Mouse (Mus musculus): ENCODE measurements at regions not wholly inside any gene's neighbourhood (a gene's known extent, or its start where the extent isn't known, plus 50 kb on each side); places are given as distances from the start of the nearest gene placed in this dataset.
A peak's percentile ranks its signal among the peaks of the same experiment; 100 is the strongest.

DNA sequence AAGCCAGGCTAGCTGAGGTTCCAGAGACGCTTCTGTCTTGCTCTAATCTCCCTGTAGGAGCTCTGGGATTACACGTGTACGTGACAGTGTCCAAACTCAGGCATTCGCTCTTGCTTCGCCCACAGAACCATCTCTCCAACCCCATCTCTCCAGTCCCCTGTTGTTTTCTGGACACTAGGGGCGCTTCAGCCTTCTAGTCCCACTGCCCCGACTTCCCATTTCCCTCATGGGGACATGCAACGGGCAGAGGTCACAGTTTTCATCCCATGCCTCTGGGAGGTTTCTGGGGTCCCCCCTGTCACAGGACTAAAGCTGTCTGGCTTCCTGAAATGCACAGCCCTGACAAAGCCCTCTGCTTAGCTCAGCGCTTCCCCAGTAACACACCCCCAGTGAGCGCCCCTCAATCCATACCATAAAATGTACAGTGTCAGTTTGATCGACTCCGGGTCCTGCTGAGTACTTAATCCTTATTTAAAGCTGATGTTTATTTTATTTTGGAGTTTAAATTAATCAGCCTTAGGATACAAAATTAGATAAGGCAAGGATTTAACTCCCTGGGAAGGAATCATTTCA, 208.9 kb upstream of the Kcnab2 start:
- Histone ChIP-seq H3K27me3 (ENCODE audit: insufficient read depth, low read length) (no peaks in the 10 kb centered on the region; the same call in 1 of the 2 replicates), H3K4me3 (ENCODE audit: low read depth, low read length) (no peak overlapping the region), H3K9me3 (replicated peaks) (peaks cover 84% of the 10 kb centered on the region), H3K4me1 (ENCODE audit: insufficient read depth, low read depth, low read length) (no peaks in the 10 kb centered on the region), H3K36me3 (replicated peaks) (no peaks in the 10 kb centered on the region)
- ATAC-seq (ENCODE audit: extremely low read depth, insufficient number of reproducible peaks, low FRiP score, poor library complexity, severe bottlenecking) (no peak), DNase-seq (ENCODE audit: low spot score) (no peak)
- TF ChIP-seq TAL1 (conservative IDR thresholded peaks at IDR 0.05; ENCODE audit: low read depth, low read length) (no peak), POLR2AphosphoS5 (IDR thresholded peaks at IDR 0.05; ENCODE audit: insufficient replicate concordance, low read depth, low read length) (no peak), GATA2 (IDR thresholded peaks at IDR 0.05; ENCODE audit: borderline replicate concordance, low read depth, low read length) (no peak), CTCF (IDR thresholded peaks at IDR 0.05; ENCODE audit: low read depth, low read length) (no peak), GATA1 (IDR thresholded peaks at IDR 0.05; ENCODE audit: borderline replicate concordance, low read length) (no peak)

DNA sequence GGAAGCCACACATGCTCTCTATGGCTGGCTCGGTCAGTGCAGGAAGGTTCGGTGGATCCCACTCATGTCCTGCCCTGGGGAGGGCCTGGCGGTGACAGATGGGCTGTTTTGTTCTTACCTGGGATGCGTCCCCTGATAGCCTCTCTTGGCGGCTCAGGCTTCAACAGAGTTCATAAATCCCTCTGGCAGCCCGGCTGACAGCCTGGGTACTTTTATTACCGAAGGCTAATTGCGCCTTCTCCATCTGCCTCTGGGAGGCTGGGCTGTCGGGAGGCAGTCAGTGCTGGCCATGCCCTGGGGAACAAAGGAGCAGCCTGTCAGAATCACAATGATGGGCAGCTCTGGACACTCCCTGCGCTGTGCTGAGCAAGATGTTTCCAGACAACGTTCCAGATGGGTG, 196.5 kb upstream of the Kcnab2 start:
- DNase-seq (ENCODE audit: low spot score) (no peak), ATAC-seq (ENCODE audit: extremely low read depth, insufficient number of reproducible peaks, low FRiP score, poor library complexity, severe bottlenecking) (no peak)
- no peaks in the 10 kb centered on the region; the same call in 1 of the 2 replicates for H3K27me3 ChIP-seq (ENCODE audit: insufficient read depth, low read length)
- H3K4me1 ChIP-seq (ENCODE audit: insufficient read depth, low read depth, low read length), result no peaks in the 10 kb centered on the region
- peaks cover 93% of the 10 kb centered on the region for H3K9me3 ChIP-seq (replicated peaks)
- no peaks in the 10 kb centered on the region for H3K36me3 ChIP-seq (replicated peaks)
- no peak overlapping the region for H3K4me3 ChIP-seq (ENCODE audit: low read depth, low read length)
- TF ChIP-seq POLR2AphosphoS5 (IDR thresholded peaks at IDR 0.05; ENCODE audit: insufficient replicate concordance, low read depth, low read length) (no peak), TAL1 (conservative IDR thresholded peaks at IDR 0.05; ENCODE audit: low read depth, low read length) (no peak), GATA1 (IDR thresholded peaks at IDR 0.05; ENCODE audit: borderline replicate concordance, low read length) (no peak), CTCF (IDR thresholded peaks at IDR 0.05; ENCODE audit: low read depth, low read length) (no peak), GATA2 (IDR thresholded peaks at IDR 0.05; ENCODE audit: borderline replicate concordance, low read depth, low read length) (no peak)

DNA sequence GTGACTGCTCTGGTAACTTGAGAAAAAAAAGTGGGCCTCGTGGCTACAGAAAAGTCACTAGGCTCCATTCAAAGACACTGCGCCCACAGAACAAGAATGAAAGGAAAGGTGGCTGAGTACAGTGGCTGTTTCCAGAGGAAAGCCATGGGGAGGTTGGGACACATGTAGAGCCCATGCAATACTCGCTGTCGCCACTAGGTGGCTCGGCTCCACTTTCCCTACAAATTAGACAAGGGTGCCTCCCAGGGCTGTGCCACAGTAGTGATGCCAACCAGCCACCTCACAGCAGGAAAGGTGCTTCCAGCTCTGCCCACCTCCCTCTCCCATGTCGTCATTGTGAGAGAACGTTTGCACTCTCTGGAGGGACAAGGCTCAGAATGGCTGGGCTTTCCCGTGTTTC, 185.8 kb upstream of the Kcnab2 start:
- Histone ChIP-seq H3K27me3 (ENCODE audit: insufficient read depth, low read length) (no peaks in the 10 kb centered on the region), H3K4me3 (ENCODE audit: low read depth, low read length) (no peak overlapping the region), H3K4me1 (ENCODE audit: insufficient read depth, low read depth, low read length) (no peaks in the 10 kb centered on the region), H3K9me3 (replicated peaks) (peaks cover 92% of the 10 kb centered on the region), H3K36me3 (replicated peaks) (no peaks in the 10 kb centered on the region)
- ATAC-seq (ENCODE audit: extremely low read depth, insufficient number of reproducible peaks, low FRiP score, poor library complexity, severe bottlenecking), result no peak
- no peak for TF ChIP-seq GATA1 (IDR thresholded peaks at IDR 0.05; ENCODE audit: borderline replicate concordance, low read length)
- no peak for TF ChIP-seq GATA2 (IDR thresholded peaks at IDR 0.05; ENCODE audit: borderline replicate concordance, low read depth, low read length)
- TF ChIP-seq POLR2AphosphoS5 (IDR thresholded peaks at IDR 0.05; ENCODE audit: insufficient replicate concordance, low read depth, low read length), result no peak
- peak; percentile 43; the same call in 1 of the 2 replicates for TF ChIP-seq CTCF (IDR thresholded peaks at IDR 0.05; ENCODE audit: low read depth, low read length)
- no peak for TF ChIP-seq TAL1 (conservative IDR thresholded peaks at IDR 0.05; ENCODE audit: low read depth, low read length)
- no peak for DNase-seq (ENCODE audit: low spot score)

DNA sequence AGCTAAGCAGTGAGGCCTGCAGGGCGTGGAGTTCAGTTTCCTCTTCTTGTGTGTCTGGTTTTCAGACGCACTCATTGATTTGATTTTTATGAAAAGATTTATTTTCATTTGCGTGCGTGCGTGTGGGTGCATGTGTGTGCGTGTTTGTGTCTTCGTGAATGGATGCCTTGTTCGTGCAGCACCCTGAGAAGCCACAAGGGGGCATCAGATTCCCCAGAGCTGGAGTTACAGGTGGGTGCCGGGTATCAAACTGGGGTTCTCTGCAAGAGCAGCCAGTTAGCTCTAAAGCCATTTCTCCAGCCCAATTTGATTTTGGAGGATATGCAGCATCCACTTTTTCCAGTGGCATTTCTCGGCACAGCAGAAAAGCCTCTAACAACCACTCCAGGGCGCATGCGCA, 185.4 kb upstream of the Kcnab2 start:
- TF ChIP-seq TAL1 (conservative IDR thresholded peaks at IDR 0.05; ENCODE audit: low read depth, low read length), result no peak
- no peak for TF ChIP-seq POLR2AphosphoS5 (IDR thresholded peaks at IDR 0.05; ENCODE audit: insufficient replicate concordance, low read depth, low read length)
- TF ChIP-seq GATA1 (IDR thresholded peaks at IDR 0.05; ENCODE audit: borderline replicate concordance, low read length), result no peak
- TF ChIP-seq CTCF (IDR thresholded peaks at IDR 0.05; ENCODE audit: low read depth, low read length), result no peak
- no peak for TF ChIP-seq GATA2 (IDR thresholded peaks at IDR 0.05; ENCODE audit: borderline replicate concordance, low read depth, low read length)
- no peak for DNase-seq (ENCODE audit: low spot score)
- no peak for ATAC-seq (ENCODE audit: extremely low read depth, insufficient number of reproducible peaks, low FRiP score, poor library complexity, severe bottlenecking)
- Histone ChIP-seq H3K4me3 (ENCODE audit: low read depth, low read length) (no peak overlapping the region), H3K9me3 (replicated peaks) (peaks cover 92% of the 10 kb centered on the region), H3K36me3 (replicated peaks) (no peaks in the 10 kb centered on the region), H3K4me1 (ENCODE audit: insufficient read depth, low read depth, low read length) (no peaks in the 10 kb centered on the region), H3K27me3 (ENCODE audit: insufficient read depth, low read length) (no peaks in the 10 kb centered on the region)

DNA sequence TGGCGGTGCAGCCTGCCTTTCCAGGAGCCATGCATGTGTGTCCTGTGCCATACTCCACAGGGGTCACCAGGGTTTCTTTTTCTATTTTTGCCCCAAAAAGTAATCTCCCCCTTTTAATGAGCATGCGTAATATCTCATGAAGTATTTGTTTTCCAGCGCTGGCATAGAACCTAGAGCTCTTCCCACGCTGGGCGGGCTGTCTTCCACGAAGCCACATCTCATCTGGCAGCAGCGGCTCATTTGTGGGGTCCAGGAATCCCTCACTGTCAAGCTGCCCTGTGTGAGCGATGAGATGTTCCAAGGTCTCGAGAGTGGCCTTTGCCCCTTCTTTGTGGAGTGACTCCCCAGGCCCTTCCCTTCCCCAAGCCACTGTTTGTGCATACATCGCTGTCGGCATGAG, 184.8 kb upstream of the Kcnab2 start:
- ATAC-seq (ENCODE audit: extremely low read depth, insufficient number of reproducible peaks, low FRiP score, poor library complexity, severe bottlenecking), result no peak

DNA sequence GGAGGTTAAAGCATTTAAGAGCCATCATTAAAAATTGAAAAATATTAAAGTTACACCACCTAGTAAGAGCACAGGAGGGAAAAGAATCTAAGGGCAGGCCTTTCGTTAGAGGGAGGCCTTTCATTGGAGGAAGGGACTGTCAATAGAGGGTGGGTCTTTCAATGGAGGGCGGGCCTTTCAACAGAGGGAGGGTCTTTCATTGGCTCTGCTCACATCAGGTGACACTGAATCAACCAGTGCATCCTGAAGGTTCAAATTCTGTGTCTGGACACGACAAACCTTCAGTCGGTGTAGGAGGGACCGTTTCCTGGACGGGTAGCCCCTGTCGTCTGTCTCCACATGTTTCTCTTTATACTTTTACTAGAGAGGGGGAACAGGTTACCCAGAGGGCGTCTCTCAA, 172.5 kb upstream of the Kcnab2 start:
- TF ChIP-seq GATA2 (IDR thresholded peaks at IDR 0.05; ENCODE audit: borderline replicate concordance, low read depth, low read length) (no peak), TAL1 (conservative IDR thresholded peaks at IDR 0.05; ENCODE audit: low read depth, low read length) (no peak), GATA1 (IDR thresholded peaks at IDR 0.05; ENCODE audit: borderline replicate concordance, low read length) (no peak), CTCF (IDR thresholded peaks at IDR 0.05; ENCODE audit: low read depth, low read length) (no peak), POLR2AphosphoS5 (IDR thresholded peaks at IDR 0.05; ENCODE audit: insufficient replicate concordance, low read depth, low read length) (no peak)
- ATAC-seq (ENCODE audit: extremely low read depth, insufficient number of reproducible peaks, low FRiP score, poor library complexity, severe bottlenecking) (no peak), DNase-seq (ENCODE audit: low spot score) (no peak)
- H3K9me3 ChIP-seq (replicated peaks), result peaks cover 82% of the 10 kb centered on the region
- no peak overlapping the region for H3K4me3 ChIP-seq (ENCODE audit: low read depth, low read length)
- H3K36me3 ChIP-seq (replicated peaks), result no peaks in the 10 kb centered on the region
- H3K4me1 ChIP-seq (ENCODE audit: insufficient read depth, low read depth, low read length), result no peaks in the 10 kb centered on the region
- H3K27me3 ChIP-seq (ENCODE audit: insufficient read depth, low read length), result no peaks in the 10 kb centered on the region

More for the DNA sequence above, 184.8 kb upstream of the Kcnab2 start:
- H3K36me3 ChIP-seq (replicated peaks), result no peaks in the 10 kb centered on the region
- peaks cover 86% of the 10 kb centered on the region for H3K9me3 ChIP-seq (replicated peaks)
- no peaks in the 10 kb centered on the region for H3K27me3 ChIP-seq (ENCODE audit: insufficient read depth, low read length)
- H3K4me1 ChIP-seq (ENCODE audit: insufficient read depth, low read depth, low read length), result no peaks in the 10 kb centered on the region
- TF ChIP-seq GATA1 (IDR thresholded peaks at IDR 0.05; ENCODE audit: borderline replicate concordance, low read length), result no peak
- no peak for TF ChIP-seq GATA2 (IDR thresholded peaks at IDR 0.05; ENCODE audit: borderline replicate concordance, low read depth, low read length)
- TF ChIP-seq CTCF (IDR thresholded peaks at IDR 0.05; ENCODE audit: low read depth, low read length), result no peak
- no peak for TF ChIP-seq POLR2AphosphoS5 (IDR thresholded peaks at IDR 0.05; ENCODE audit: insufficient replicate concordance, low read depth, low read length)
- TF ChIP-seq TAL1 (conservative IDR thresholded peaks at IDR 0.05; ENCODE audit: low read depth, low read length), result no peak
- H3K4me3 ChIP-seq (ENCODE audit: low read depth, low read length), result no peak overlapping the region
- no peak for DNase-seq (ENCODE audit: low spot score)

Data from G1E (cell line).